Mouse (Mus musculus) splenic B cell, adult 2 months (primary cell): ENCODE data around the gene Prcp.
A peak's percentile ranks its signal among the peaks of the same experiment; 100 is the strongest.
"Not testable (repeated sequence)": the region's sequence is repeated elsewhere in the genome, so short reads cannot be mapped to it uniquely, and the experiment has no call there.

Experiments used
- DNase-seq: peaks from one replicate; pipeline ENCODE4 v3.0.0-alpha.2; 2011; ENCODE audit warnings: low read depth, low spot score
- H3K27me3 ChIP-seq: 2 replicates; pipeline ENCODE4 v1.6.1; 2012; ENCODE audit warnings: mild to moderate bottlenecking, low read length, moderate library complexity, mixed read lengths; ENCODE audit not compliant: control insufficient read depth, poor library complexity, insufficient read depth, severe bottlenecking
- H3K36me3 ChIP-seq: 2 replicates; pipeline ENCODE4 v1.6.1; 2012; ENCODE audit warnings: mild to moderate bottlenecking, low read length, moderate library complexity, mixed read lengths; ENCODE audit not compliant: control insufficient read depth, poor library complexity, insufficient read depth, severe bottlenecking

Gene Prcp

GRCm38 (mm10) chr7:92920857-92921172 is 46.5 kb downstream of the Prcp start:
- peaks cover 12% of the 10 kb centered on the region for H3K36me3 ChIP-seq
- H3K27me3 ChIP-seq, result no peaks in the 10 kb centered on the region
- DNase-seq, result no peak

GRCm38 (mm10) chr7:92932792-92933191 is 58.5 kb downstream of the Prcp start:
- DNase-seq, result no peak
- no peaks in the 10 kb centered on the region; the same call in 1 of the 2 replicates for H3K36me3 ChIP-seq
- no peaks in the 10 kb centered on the region for H3K27me3 ChIP-seq

GRCm38 (mm10) chr7:92933308-92933948 is 59.2 kb downstream of the Prcp start:
- H3K36me3 ChIP-seq, DNase-seq: not testable (repeated sequence)

GRCm38 (mm10) chr7:92936747-92937146 is 62.5 kb downstream of the Prcp start:
- DNase-seq, result no peak
- Histone ChIP-seq H3K27me3 (no peaks in the 10 kb centered on the region), H3K36me3 (no peaks in the 10 kb centered on the region)

More at GRCm38 (mm10) chr7:92933308-92933948, 59.2 kb downstream of the Prcp start:
- not testable (repeated sequence) for H3K27me3 ChIP-seq

GRCm38 (mm10) chr7:92937955-92938354 is 63.7 kb downstream of the Prcp start:
- H3K36me3 ChIP-seq, result no peaks in the 10 kb centered on the region
- peak; percentile 46 for DNase-seq
- H3K27me3 ChIP-seq, result no peaks in the 10 kb centered on the region

GRCm38 (mm10) chr7:92939776-92940175 is 65.5 kb downstream of the Prcp start:
- Histone ChIP-seq H3K27me3 (no peaks in the 10 kb centered on the region), H3K36me3 (no peaks in the 10 kb centered on the region)
- DNase-seq, result no peak

GRCm38 (mm10) chr7:92950775-92951174 is 76.5 kb downstream of the Prcp start:
- H3K36me3 ChIP-seq, result no peaks in the 10 kb centered on the region
- H3K27me3 ChIP-seq, result no peaks in the 10 kb centered on the region
- DNase-seq, result no peak

GRCm38 (mm10) chr7:92952210-92952609 is 77.9 kb downstream of the Prcp start:
- no peaks in the 10 kb centered on the region for H3K36me3 ChIP-seq
- no peaks in the 10 kb centered on the region; the same call in 1 of the 2 replicates for H3K27me3 ChIP-seq
- no peak for DNase-seq

- H3K27me3 ChIP-seq, result no peaks in the 10 kb centered on the region; the same call in 1 of the 2 replicates
- DNase-seq, result no peak
- no peaks in the 10 kb centered on the region for H3K36me3 ChIP-seq
These were observed 85.5 kb downstream of the Prcp start for GRCm38 (mm10) chr7:92959758-92960157.

- no peak for DNase-seq
- Histone ChIP-seq H3K27me3 (no peaks in the 10 kb centered on the region; the same call in 1 of the 2 replicates), H3K36me3 (no peaks in the 10 kb centered on the region)
These were observed 87.6 kb downstream of the Prcp start for GRCm38 (mm10) chr7:92961876-92962275.

GRCm38 (mm10) chr7:92964754-92965501 is 90.7 kb downstream of the Prcp start:
- Histone ChIP-seq H3K36me3 (no peaks in the 10 kb centered on the region), H3K27me3 (no peaks in the 10 kb centered on the region; the same call in 1 of the 2 replicates)
- DNase-seq, result peak; percentile 78

- DNase-seq, result no peak
- H3K27me3 ChIP-seq, result no peaks in the 10 kb centered on the region
- no peaks in the 10 kb centered on the region for H3K36me3 ChIP-seq
These were observed 93.3 kb downstream of the Prcp start for GRCm38 (mm10) chr7:92967381-92968127.

GRCm38 (mm10) chr7:92977429-92977828 is 103.2 kb downstream of the Prcp start:
- Histone ChIP-seq H3K36me3 (no peaks in the 10 kb centered on the region), H3K27me3 (no peaks in the 10 kb centered on the region)
- DNase-seq, result no peak

- Histone ChIP-seq H3K27me3 (no peaks in the 10 kb centered on the region), H3K36me3 (no peaks in the 10 kb centered on the region)
- DNase-seq, result no peak
These were observed 104.0 kb downstream of the Prcp start for GRCm38 (mm10) chr7:92978225-92978624.

GRCm38 (mm10) chr7:92978720-92979119 is 104.5 kb downstream of the Prcp start:
- H3K27me3 ChIP-seq, H3K36me3 ChIP-seq, DNase-seq: not testable (repeated sequence)
